Mouse (Mus musculus): ENCODE measurements around the gene Trim71. TPM values are rescaled to one million over a fixed set of nuclear protein-coding genes. Genes with fewer than 3 reads are reported as not detected.

The Trim71 gene
- polyA plus RNA-seq, 1 experiment, result not detected

- no peak for DNase-seq (ENCODE audit: low read depth, low spot score)
Measured at GRCm38 (mm10) chr9:114560771-114561670, 3.1 kb downstream of the Trim71 start.

GRCm38 (mm10) chr9:114560141-114560540 lies 4.0 kb downstream of the Trim71 start:
- WGBS, result 28% methylated on average over 7 of the region's 7 CpGs
- DNase-seq (ENCODE audit: low read depth, low spot score), result no peak

More at GRCm38 (mm10) chr9:114560771-114561670, 3.1 kb downstream of the Trim71 start:
- 10% methylated on average over 36 of the region's 36 CpGs for WGBS

- no peak for DNase-seq (ENCODE audit: low read depth, low spot score)
- 26% methylated on average over 7 of the region's 7 CpGs for WGBS
Measured at GRCm38 (mm10) chr9:114557086-114557485, 7.1 kb downstream of the Trim71 start.

- no peak for DNase-seq (ENCODE audit: low read depth, low spot score)
- 66% methylated on average over 10 of the region's 10 CpGs for WGBS
Measured at GRCm38 (mm10) chr9:114556276-114556855, 7.8 kb downstream of the Trim71 start.

GRCm38 (mm10) chr9:114554355-114554979 lies 9.7 kb downstream of the Trim71 start:
- DNase-seq (ENCODE audit: low read depth, low spot score), result peak; percentile 88
- WGBS, result 34% methylated on average over 5 of the region's 5 CpGs

GRCm38 (mm10) chr9:114553828-114554227 lies 10.3 kb downstream of the Trim71 start:
- no peak for DNase-seq (ENCODE audit: low read depth, low spot score)

GRCm38 (mm10) chr9:114550033-114550432 lies 14.1 kb downstream of the Trim71 start:
- no peak for DNase-seq (ENCODE audit: low read depth, low spot score)
- WGBS, result 78% methylated on average over 6 of the region's 6 CpGs

- DNase-seq (ENCODE audit: low read depth, low spot score), result no peak
- 86% methylated on average over 5 of the region's 5 CpGs for WGBS
Measured at GRCm38 (mm10) chr9:114549117-114549516, 15.1 kb downstream of the Trim71 start.

GRCm38 (mm10) chr9:114548496-114548895 lies 15.7 kb downstream of the Trim71 start:
- no peak for DNase-seq (ENCODE audit: low read depth, low spot score)
- 62% methylated on average over 4 of the region's 4 CpGs for WGBS

GRCm38 (mm10) chr9:114547643-114548077 lies 16.5 kb downstream of the Trim71 start:
- DNase-seq (ENCODE audit: low read depth, low spot score), result no peak
- WGBS, result 38% methylated on average over 6 of the region's 6 CpGs

GRCm38 (mm10) chr9:114546765-114547164 lies 17.4 kb downstream of the Trim71 start:
- 59% methylated on average over 12 of the region's 12 CpGs for WGBS
- DNase-seq (ENCODE audit: low read depth, low spot score), result no peak

GRCm38 (mm10) chr9:114544754-114545393 lies 19.3 kb downstream of the Trim71 start:
- DNase-seq (ENCODE audit: low read depth, low spot score), result no peak

GRCm38 (mm10) chr9:114543882-114544753 lies 20.1 kb downstream of the Trim71 start:
- DNase-seq (ENCODE audit: low read depth, low spot score), result no peak
- whole genome bisulfite sequencing, result 17% methylated on average over 17 of the region's 17 CpGs

More at GRCm38 (mm10) chr9:114544754-114545393, 19.3 kb downstream of the Trim71 start:
- 27% methylated on average over 9 of the region's 9 CpGs for WGBS

- 75% methylated on average over 1 of the region's 1 CpGs for WGBS
- DNase-seq (ENCODE audit: low read depth, low spot score), result no peak
Measured at GRCm38 (mm10) chr9:114541279-114541741, 22.9 kb downstream of the Trim71 start.

GRCm38 (mm10) chr9:114538996-114539563 lies 25.1 kb downstream of the Trim71 start:
- WGBS, result 86% methylated on average over 7 of the region's 7 CpGs
- DNase-seq (ENCODE audit: low read depth, low spot score), result no peak

- 90% methylated on average over 2 of the region's 2 CpGs for WGBS
- DNase-seq (ENCODE audit: low read depth, low spot score), result no peak
Measured at GRCm38 (mm10) chr9:114536628-114537027, 27.5 kb downstream of the Trim71 start.

- WGBS, result 91% methylated on average over 9 of the region's 9 CpGs
Measured at GRCm38 (mm10) chr9:114534747-114535517, 29.2 kb downstream of the Trim71 start.

GRCm38 (mm10) chr9:114533848-114534247 lies 30.3 kb downstream of the Trim71 start:
- 76% methylated on average over 4 of the region's 4 CpGs for WGBS
- no peak for DNase-seq (ENCODE audit: low read depth, low spot score)

More at GRCm38 (mm10) chr9:114534747-114535517, 29.2 kb downstream of the Trim71 start:
- no peak for DNase-seq (ENCODE audit: low read depth, low spot score)

Data from large intestine, adult 2 months (tissue).